Comparison of ENCODE assay signal across 8 mouse cellular contexts in genomic region chr6:115007728-115008127, GRCm38 (mm10). TPM values are rescaled to one million over a fixed set of nuclear protein-coding genes. Genes with fewer than 3 reads are reported as not detected.
DNase-seq lines count a peak whose midpoint lies in the region; ATAC-seq lines count a peak whose summit lies in the region.

No protein-coding gene starts in this region.

- peaks cover 29% of the 10 kb centered on the region for H3K36me3 ChIP-seq in embryonic facial prominence, embryonic 12.5 days
- H3K36me3 ChIP-seq in kidney, embryonic 16.5 days (ENCODE audit: insufficient read depth, low read length): peaks cover 19% of the 10 kb centered on the region
- peaks cover 9% of the 10 kb centered on the region; the same call in 1 of the 2 replicates for H3K36me3 ChIP-seq in liver, embryonic 11.5 days (ENCODE audit: control insufficient read depth, insufficient read depth, low read length)
- peaks cover 39% of the 10 kb centered on the region for H3K36me3 ChIP-seq in neural tube, embryonic 12.5 days
- no peaks in the 10 kb centered on the region for H3K36me3 ChIP-seq in stomach, embryonic 16.5 days (ENCODE audit: control insufficient read depth, insufficient read depth, low read length)

- H3K27me3 ChIP-seq in embryonic facial prominence, embryonic 12.5 days: no peaks in the 10 kb centered on the region
- H3K27me3 ChIP-seq in kidney, embryonic 16.5 days (ENCODE audit: insufficient read depth, low read length): no peaks in the 10 kb centered on the region
- no peaks in the 10 kb centered on the region for H3K27me3 ChIP-seq in liver, embryonic 11.5 days (replicated peaks; ENCODE audit: control insufficient read depth, insufficient read depth, low read length)
- H3K27me3 ChIP-seq in neural tube, embryonic 12.5 days (replicated peaks): no peaks in the 10 kb centered on the region
- no peaks in the 10 kb centered on the region for H3K27me3 ChIP-seq in stomach, embryonic 16.5 days (ENCODE audit: control insufficient read depth, insufficient read depth, low read length)

- peaks cover 13% of the 10 kb centered on the region; the same call in 1 of the 2 replicates for H3K4me1 ChIP-seq in embryonic facial prominence, embryonic 12.5 days
- H3K4me1 ChIP-seq in kidney, embryonic 16.5 days (ENCODE audit: insufficient read depth, low read length): 0 out of 2 replicates have a peak, but pooled peaks cover 4% of the 10 kb centered on the region
- peaks cover 4% of the 10 kb centered on the region for H3K4me1 ChIP-seq in liver, embryonic 11.5 days (replicated peaks; ENCODE audit: control insufficient read depth, insufficient read depth, low read length)
- no peaks in the 10 kb centered on the region for H3K4me1 ChIP-seq in neural tube, embryonic 12.5 days
- no peaks in the 10 kb centered on the region for H3K4me1 ChIP-seq in stomach, embryonic 16.5 days (ENCODE audit: control insufficient read depth, insufficient read depth, low read length)

- no peak for ATAC-seq in embryonic facial prominence, embryonic 12.5 days (ENCODE audit: insufficient number of reproducible peaks, insufficient read depth, low FRiP score, low TSS enrichment)
- peak; percentile 65 for ATAC-seq in kidney, embryonic 16.5 days (ENCODE audit: low FRiP score, low TSS enrichment)
- no peak; the same call in 1 of the 2 replicates for ATAC-seq in liver, embryonic 11.5 days (replicated peaks; ENCODE audit: low FRiP score)
- peak; percentile 53; the same call in 1 of the 2 replicates for ATAC-seq in neural tube, embryonic 12.5 days (ENCODE audit: low FRiP score, low read depth)
- peak; percentile 37; the same call in 1 of the 2 replicates for ATAC-seq in stomach, embryonic 16.5 days (ENCODE audit: insufficient read depth, low FRiP score)

- peak; percentile 63 for DNase-seq in CD4-positive helper T cell, adult 2 months (ENCODE audit: low read depth, low spot score)
- peak; percentile 80 to 84 for DNase-seq in adrenal gland, postnatal 36 days
- DNase-seq in heart, adult 9 months (ENCODE audit: low spot score in 2 of 2): peak; percentile 58 to 69
- peak; percentile 70 for DNase-seq in liver, embryonic 11.5 days (ENCODE audit: low spot score)

- no peak overlapping the region for H3K4me3 ChIP-seq in embryonic facial prominence, embryonic 12.5 days
- no peak overlapping the region for H3K4me3 ChIP-seq in kidney, embryonic 16.5 days (ENCODE audit: low read length)
- no peak overlapping the region for H3K4me3 ChIP-seq in liver, embryonic 11.5 days (ENCODE audit: low read depth, low read length)
- H3K4me3 ChIP-seq in neural tube, embryonic 12.5 days: no peak overlapping the region
- no peak overlapping the region for H3K4me3 ChIP-seq in stomach, embryonic 16.5 days (replicated peaks; ENCODE audit: low read length)

- no peak overlapping the region for H3K4me2 ChIP-seq in embryonic facial prominence, embryonic 12.5 days (replicated peaks)
- no peak overlapping the region for H3K4me2 ChIP-seq in kidney, embryonic 16.5 days (replicated peaks; ENCODE audit: low read depth, low read length)
- H3K4me2 ChIP-seq in liver, embryonic 11.5 days: no peak overlapping the region
- no peak overlapping the region for H3K4me2 ChIP-seq in neural tube, embryonic 12.5 days (replicated peaks)
- H3K4me2 ChIP-seq in stomach, embryonic 16.5 days (ENCODE audit: low read depth, low read length): no peak overlapping the region

- H3K9ac ChIP-seq in embryonic facial prominence, embryonic 12.5 days: no peak overlapping the region
- H3K9ac ChIP-seq in kidney, embryonic 16.5 days (replicated peaks; ENCODE audit: low read length): no peak overlapping the region
- H3K9ac ChIP-seq in liver, embryonic 11.5 days (ENCODE audit: low read depth, low read length): no peak overlapping the region
- no peak overlapping the region for H3K9ac ChIP-seq in neural tube, embryonic 12.5 days
- no peak overlapping the region for H3K9ac ChIP-seq in stomach, embryonic 16.5 days (ENCODE audit: low read length)

- 27% methylated on average over 5 of the region's 5 CpGs for WGBS in embryonic facial prominence, embryonic 12.5 days
- WGBS in kidney, embryonic 16.5 days: 27% methylated on average over 5 of the region's 5 CpGs
- WGBS in liver, embryonic 11.5 days: 42% methylated on average over 5 of the region's 5 CpGs
- 34% methylated on average over 5 of the region's 5 CpGs for WGBS in neural tube, embryonic 12.5 days
- WGBS in stomach, embryonic 16.5 days: 30% methylated on average over 5 of the region's 5 CpGs

- no peaks in the 10 kb centered on the region for H3K9me3 ChIP-seq in embryonic facial prominence, embryonic 12.5 days
- no peaks in the 10 kb centered on the region for H3K9me3 ChIP-seq in kidney, embryonic 16.5 days (ENCODE audit: low read length)
- H3K9me3 ChIP-seq in liver, embryonic 11.5 days (ENCODE audit: control insufficient read depth, low read length): no peaks in the 10 kb centered on the region
- H3K9me3 ChIP-seq in neural tube, embryonic 12.5 days: no peaks in the 10 kb centered on the region
- H3K9me3 ChIP-seq in stomach, embryonic 16.5 days (replicated peaks; ENCODE audit: control insufficient read depth, low read length): no peaks in the 10 kb centered on the region

- H3K27ac ChIP-seq in embryonic facial prominence, embryonic 12.5 days: peak overlapping the region; percentile 37; the same call in 1 of the 2 replicates
- H3K27ac ChIP-seq in kidney, embryonic 16.5 days (ENCODE audit: low read length): no peak overlapping the region
- H3K27ac ChIP-seq in liver, embryonic 11.5 days (ENCODE audit: low read depth, low read length): no peak overlapping the region
- no peak overlapping the region for H3K27ac ChIP-seq in neural tube, embryonic 12.5 days
- no peak overlapping the region for H3K27ac ChIP-seq in stomach, embryonic 16.5 days (ENCODE audit: low read length)

RNA-seq across cellular contexts. Expression of gene Tamm41, which starts 29.9 kb away (rescaled TPM):
- total RNA-seq in adrenal gland, postnatal 36 days (2021): 10 to 100 TPM; 12.3 to 19.5 TPM
- 68.1 and 73.5 TPM in 2 replicates for polyA plus RNA-seq in embryonic facial prominence, embryonic 12.5 days (2016; fragmentation: Nextera tagmentation; extraction: Ambion mirVana)
- 64.9 and 68.7 TPM in 2 replicates for polyA plus RNA-seq in kidney, embryonic 16.5 days (2015; fragmentation: Nextera tagmentation; extraction: Ambion mirVana)
- 70.3 and 73.4 TPM in 2 replicates for polyA plus RNA-seq in liver, embryonic 11.5 days (2014; fragmentation: Nextera tagmentation; extraction: Ambion mirVana)
- 57.9 and 58.8 TPM in 2 replicates for polyA plus RNA-seq in neural tube, embryonic 12.5 days (2016; fragmentation: Nextera tagmentation; extraction: Ambion mirVana)
- polyA plus RNA-seq in stomach, embryonic 16.5 days (2015; fragmentation: Nextera tagmentation; extraction: Ambion mirVana): 43.0 and 49.1 TPM in 2 replicates

RNA-seq across cellular contexts. Expression of gene Vgll4, which starts 37.9 kb away (rescaled TPM):
- 10 to 100 TPM; 54.7 to 57.4 TPM for total RNA-seq in adrenal gland, postnatal 36 days (2021)
- 135 and 136 TPM in 2 replicates for polyA plus RNA-seq in embryonic facial prominence, embryonic 12.5 days (2016; fragmentation: Nextera tagmentation; extraction: Ambion mirVana)
- polyA plus RNA-seq in kidney, embryonic 16.5 days (2015; fragmentation: Nextera tagmentation; extraction: Ambion mirVana): 114 and 123 TPM in 2 replicates
- 34.3 and 37.8 TPM in 2 replicates for polyA plus RNA-seq in liver, embryonic 11.5 days (2014; fragmentation: Nextera tagmentation; extraction: Ambion mirVana)
- polyA plus RNA-seq in neural tube, embryonic 12.5 days (2016; fragmentation: Nextera tagmentation; extraction: Ambion mirVana): 81.7 and 85.3 TPM in 2 replicates
- polyA plus RNA-seq in stomach, embryonic 16.5 days (2015; fragmentation: Nextera tagmentation; extraction: Ambion mirVana): 75.1 and 77.1 TPM in 2 replicates

Comparison
In these comparisons a context has a peak if more than half of its experiments do, and no peak if none do; other contexts are left out.
1. ATAC-seq: peak in kidney, embryonic 16.5 days (single experiment), neural tube, embryonic 12.5 days (single experiment) and stomach, embryonic 16.5 days (single experiment); none in embryonic facial prominence, embryonic 12.5 days (single experiment) and liver, embryonic 11.5 days (single experiment).
2. Peak in every context shown above with its lines, with median percentiles within 50 percentile points of each other: DNase-seq.